Mouse (Mus musculus) kidney, embryonic 14.5 days (tissue): Measurements from ENCODE around the gene Itpr2. TPM values are rescaled to one million over a fixed set of nuclear protein-coding genes. Genes with fewer than 3 reads are reported as not detected.

Experiments
- ATAC-seq: fragments of 200-750 bp; cut with Nextera tagmentation; 2 replicates; pipeline ENCODE4 v1.8.0; 2017; ENCODE audit warnings: moderate number of reproducible peaks, mild to moderate bottlenecking, moderate TSS enrichment, moderate library complexity; ENCODE audit not compliant: low FRiP score, low TSS enrichment
- H3K27ac ChIP-seq: fragments of 300-500 bp; sonication (generic); 2 replicates; pipeline ENCODE4 v1.5.1; 2014; ENCODE audit warnings: low read depth, mild to moderate bottlenecking, low read length, moderate library complexity, mixed read lengths
- H3K27me3 ChIP-seq: fragments of 300-500 bp; sonication (generic); 2 replicates; pipeline ENCODE4 v1.6.1; 2014; ENCODE audit warnings: mild to moderate bottlenecking, low read length; ENCODE audit not compliant: control insufficient read depth, insufficient read depth
- H3K36me3 ChIP-seq: fragments of 300-500 bp; sonication (generic); 2 replicates; pipeline ENCODE4 v1.6.1; 2014; ENCODE audit warnings: low read length, mixed read lengths; ENCODE audit not compliant: control insufficient read depth, insufficient read depth
- H3K4me1 ChIP-seq: fragments of 300-500 bp; sonication (generic); 2 replicates; pipeline ENCODE4 v1.6.1; 2014; ENCODE audit warnings: low read length, mixed read lengths; ENCODE audit not compliant: control insufficient read depth, insufficient read depth
- H3K4me2 ChIP-seq: fragments of 300-500 bp; sonication (generic); replicated peaks from 2 replicates; pipeline ENCODE4 v1.6.1; 2014; ENCODE audit warnings: low read depth, mild to moderate bottlenecking, low read length
- H3K4me3 ChIP-seq: fragments of 300-500 bp; sonication (generic); 2 replicates; pipeline ENCODE4 v1.5.1; 2014; ENCODE audit warnings: mild to moderate bottlenecking, low read length
- H3K9ac ChIP-seq: fragments of 300-500 bp; sonication (generic); 2 replicates; pipeline ENCODE4 v1.6.1; 2014; ENCODE audit warnings: low read depth, mild to moderate bottlenecking, low read length, moderate library complexity
- H3K9me3 ChIP-seq: fragments of 300-500 bp; sonication (generic); 2 replicates; pipeline ENCODE4 v1.6.1; 2016; ENCODE audit warnings: low read length; ENCODE audit not compliant: control insufficient read depth
- WGBS: fragments of 180-500 bp; shearing (Covaris S2); extraction: QIAGEN DNeasy Blood & Tissue Kit; methylation state at CpG from one replicate; pipeline ENCODE4 v1.1.7; 2014; 5-methylcytosine and 5-hydroxymethylcytosine counted together
- polyA plus RNA-seq: library from polyadenylated mRNA; unstranded; fragments of >200 nt; fragmentation: Nextera tagmentation; extraction: Ambion mirVana; gene quantifications from 2 replicates; pipeline ENCODE4 v1.2.1, GENCODE M21; 2014

Gene Itpr2
- polyA plus RNA-seq, 1 experiment from 2014 or later, result 12.7 TPM

GRCm38 (mm10) chr6:146156536-146156935 lies 345.5 kb downstream of the Itpr2 start:
- Histone ChIP-seq H3K9ac (no peak overlapping the region), H3K4me1 (no peaks in the 10 kb centered on the region), H3K27me3 (no peaks in the 10 kb centered on the region), H3K4me2 (no peak overlapping the region), H3K36me3 (no peaks in the 10 kb centered on the region), H3K4me3 (no peak overlapping the region), H3K9me3 (no peaks in the 10 kb centered on the region), H3K27ac (no peak overlapping the region)
- 86% methylated on average over 6 of the region's 6 CpGs for WGBS
- no peak for ATAC-seq

- no peak overlapping the region for H3K4me2 ChIP-seq
- H3K4me3 ChIP-seq, result no peak overlapping the region
- 84% methylated on average over 8 of the region's 8 CpGs for WGBS
- H3K4me1 ChIP-seq, result no peaks in the 10 kb centered on the region
- H3K9ac ChIP-seq, result no peak overlapping the region
- no peaks in the 10 kb centered on the region for H3K36me3 ChIP-seq
- no peaks in the 10 kb centered on the region for H3K27me3 ChIP-seq
- no peak overlapping the region for H3K27ac ChIP-seq
- no peak for ATAC-seq
- H3K9me3 ChIP-seq, result no peaks in the 10 kb centered on the region
Measured at GRCm38 (mm10) chr6:146155156-146155734, 346.8 kb downstream of the Itpr2 start.

GRCm38 (mm10) chr6:146152843-146153242 lies 349.2 kb downstream of the Itpr2 start:
- no peaks in the 10 kb centered on the region for H3K27me3 ChIP-seq
- WGBS, result 66% methylated on average over 5 of the region's 5 CpGs
- no peak overlapping the region for H3K27ac ChIP-seq
- H3K4me2 ChIP-seq, result no peak overlapping the region
- no peak for ATAC-seq
- H3K36me3 ChIP-seq, result no peaks in the 10 kb centered on the region
- no peaks in the 10 kb centered on the region for H3K9me3 ChIP-seq
- no peaks in the 10 kb centered on the region for H3K4me1 ChIP-seq
- H3K4me3 ChIP-seq, result no peak overlapping the region
- H3K9ac ChIP-seq, result no peak overlapping the region

- Histone ChIP-seq H3K27me3 (no peaks in the 10 kb centered on the region), H3K4me2 (no peak overlapping the region), H3K27ac (no peak overlapping the region), H3K4me1 (no peaks in the 10 kb centered on the region), H3K9ac (no peak overlapping the region), H3K4me3 (no peak overlapping the region), H3K9me3 (peaks cover 2% of the 10 kb centered on the region; the same call in 1 of the 2 replicates), H3K36me3 (no peaks in the 10 kb centered on the region)
- no peak for ATAC-seq
- WGBS, result 96% methylated on average over 4 of the region's 4 CpGs
Measured at GRCm38 (mm10) chr6:146140966-146141585, 360.9 kb downstream of the Itpr2 start.

GRCm38 (mm10) chr6:146140171-146140570 lies 361.9 kb downstream of the Itpr2 start:
- no peaks in the 10 kb centered on the region for H3K9me3 ChIP-seq
- no peaks in the 10 kb centered on the region for H3K27me3 ChIP-seq
- H3K4me3 ChIP-seq, result no peak overlapping the region
- no peak overlapping the region for H3K9ac ChIP-seq
- WGBS, result 94% methylated on average over 6 of the region's 6 CpGs
- ATAC-seq, result no peak
- H3K27ac ChIP-seq, result no peak overlapping the region
- no peaks in the 10 kb centered on the region for H3K4me1 ChIP-seq
- H3K36me3 ChIP-seq, result no peaks in the 10 kb centered on the region
- H3K4me2 ChIP-seq, result no peak overlapping the region

- Histone ChIP-seq H3K36me3 (no peaks in the 10 kb centered on the region), H3K27me3 (no peaks in the 10 kb centered on the region), H3K4me1 (no peaks in the 10 kb centered on the region), H3K27ac (no peak overlapping the region), H3K4me3 (no peak overlapping the region), H3K4me2 (no peak overlapping the region), H3K9ac (no peak overlapping the region), H3K9me3 (no peaks in the 10 kb centered on the region)
- WGBS, result 62% methylated on average over 4 of the region's 4 CpGs
- no peak for ATAC-seq
Measured at GRCm38 (mm10) chr6:146136646-146137045, 365.4 kb downstream of the Itpr2 start.

- H3K9ac ChIP-seq, result no peak overlapping the region
- ATAC-seq, result no peak
- no peaks in the 10 kb centered on the region for H3K27me3 ChIP-seq
- no peak overlapping the region for H3K4me3 ChIP-seq
- no peak overlapping the region for H3K4me2 ChIP-seq
- H3K36me3 ChIP-seq, result no peaks in the 10 kb centered on the region
- no peaks in the 10 kb centered on the region for H3K4me1 ChIP-seq
- H3K27ac ChIP-seq, result no peak overlapping the region
- 37% methylated on average over 7 of the region's 7 CpGs for WGBS
- no peaks in the 10 kb centered on the region for H3K9me3 ChIP-seq
Measured at GRCm38 (mm10) chr6:146136244-146136643, 365.8 kb downstream of the Itpr2 start.

GRCm38 (mm10) chr6:146135291-146135690 lies 366.7 kb downstream of the Itpr2 start:
- H3K9ac ChIP-seq, result no peak overlapping the region
- no peaks in the 10 kb centered on the region for H3K36me3 ChIP-seq
- 61% methylated on average over 8 of the region's 8 CpGs for WGBS
- H3K27me3 ChIP-seq, result no peaks in the 10 kb centered on the region
- no peaks in the 10 kb centered on the region for H3K4me1 ChIP-seq
- no peak overlapping the region for H3K4me2 ChIP-seq
- H3K4me3 ChIP-seq, result no peak overlapping the region
- no peaks in the 10 kb centered on the region for H3K9me3 ChIP-seq
- ATAC-seq, result no peak
- H3K27ac ChIP-seq, result no peak overlapping the region

- ATAC-seq, result no peak
- WGBS, result 43% methylated on average over 8 of the region's 8 CpGs
- no peak overlapping the region for H3K27ac ChIP-seq
- no peaks in the 10 kb centered on the region for H3K36me3 ChIP-seq
- H3K27me3 ChIP-seq, result no peaks in the 10 kb centered on the region
- no peak overlapping the region for H3K9ac ChIP-seq
- H3K4me3 ChIP-seq, result no peak overlapping the region
- no peaks in the 10 kb centered on the region for H3K9me3 ChIP-seq
- no peak overlapping the region for H3K4me2 ChIP-seq
- no peaks in the 10 kb centered on the region for H3K4me1 ChIP-seq
Measured at GRCm38 (mm10) chr6:146133921-146134320, 368.1 kb downstream of the Itpr2 start.
